Mouse (Mus musculus) layer of hippocampus, adult 9-11 months (tissue): ENCODE measurements around the gene B3gnt9.
A peak's percentile ranks its signal among the peaks of the same experiment; 100 is the strongest.

Experiments
- DNase-seq: peaks from one replicate; pipeline ENCODE4 v3.0.0; 2022

Gene B3gnt9

GRCm38 (mm10) chr8:105281821-105282220, 26.9 kb upstream of the B3gnt9 start:
- DNase-seq, result no peak

- DNase-seq, result no peak
Observed at GRCm38 (mm10) chr8:105280567-105280966, 25.6 kb upstream of the B3gnt9 start.

- peak; percentile 92 for DNase-seq
Observed at GRCm38 (mm10) chr8:105278911-105279334, 24.0 kb upstream of the B3gnt9 start.

GRCm38 (mm10) chr8:105276292-105277120, 21.6 kb upstream of the B3gnt9 start:
- no peak for DNase-seq

- DNase-seq, result no peak
Observed at GRCm38 (mm10) chr8:105275840-105276239, 20.9 kb upstream of the B3gnt9 start, which contains the start of gene Nol3. Nol3 (plus strand) TSS chr8:105276140.

GRCm38 (mm10) chr8:105275387-105275786, 20.4 kb upstream of the B3gnt9 start:
- no peak for DNase-seq

- DNase-seq, result no peak
Observed at GRCm38 (mm10) chr8:105270916-105271186, 15.9 kb upstream of the B3gnt9 start.

- DNase-seq, result no peak
Observed at GRCm38 (mm10) chr8:105270101-105270915, 15.4 kb upstream of the B3gnt9 start.

- DNase-seq, result no peak
Observed at GRCm38 (mm10) chr8:105269461-105269947, 14.6 kb upstream of the B3gnt9 start, which contains the start of gene Hsf4. Hsf4 (plus strand) TSS chr8:105269801.

- DNase-seq, result no peak
Observed at GRCm38 (mm10) chr8:105269075-105269458, 14.1 kb upstream of the B3gnt9 start.

- peak; percentile 88 for DNase-seq
Observed at GRCm38 (mm10) chr8:105268342-105269074, 13.6 kb upstream of the B3gnt9 start.

GRCm38 (mm10) chr8:105266775-105267174, 11.8 kb upstream of the B3gnt9 start:
- DNase-seq, result no peak

- DNase-seq, result no peak
Observed at GRCm38 (mm10) chr8:105265128-105265527, 10.2 kb upstream of the B3gnt9 start.

GRCm38 (mm10) chr8:105264024-105264982, 9.3 kb upstream of the B3gnt9 start, which contains the start of the genes Tradd and Fbxl8:
Tradd (minus strand) TSS chr8:105264609.
Fbxl8 (plus strand) TSS chr8:105264648.
- no peak for DNase-seq

- no peak for DNase-seq
Observed at GRCm38 (mm10) chr8:105263244-105263912, 8.4 kb upstream of the B3gnt9 start.

GRCm38 (mm10) chr8:105261326-105261980, 6.5 kb upstream of the B3gnt9 start:
- no peak for DNase-seq

- no peak for DNase-seq
Observed at GRCm38 (mm10) chr8:105260371-105261099, 5.6 kb upstream of the B3gnt9 start.

- no peak for DNase-seq
Observed at GRCm38 (mm10) chr8:105259721-105260320, 4.9 kb upstream of the B3gnt9 start.
